In genomic region chr15:10616001-10616400, GRCm38 (mm10) we compare ENCODE assay signal across 30 mouse cellular contexts. TPM values are rescaled to one million over a fixed set of nuclear protein-coding genes. Genes with fewer than 3 reads are reported as not detected.
DNase-seq lines count a peak whose midpoint lies in the region; ATAC-seq and TF ChIP-seq lines count a peak whose summit lies in the region.
"Had no signal": no experiment of that assay in that cellular context is flagged by ENCODE, and none has a peak within 500 bp of the region (broad histone marks: within the 10 kb centered on the region; RNA-seq: fewer than 3 reads in every experiment).

No protein-coding gene starts in this region.

- H3K4me1 ChIP-seq in kidney, embryonic 14.5 days (ENCODE audit: control insufficient read depth, insufficient read depth, low read length), result 0 out of 2 replicates have a peak, but pooled peaks cover 4% of the 10 kb centered on the region
- H3K4me1 ChIP-seq in stomach, embryonic 16.5 days (ENCODE audit: control insufficient read depth, insufficient read depth, low read length), result no peaks in the 10 kb centered on the region
- no peaks in the 10 kb centered on the region for H3K4me1 ChIP-seq in stomach, postnatal 0 days (replicated peaks; ENCODE audit: control insufficient read depth, insufficient read depth)
- H3K4me1 ChIP-seq: forebrain, embryonic 13.5 days; midbrain, embryonic 15.5 days; stomach, embryonic 15.5 days had no signal

- peaks cover 5% of the 10 kb centered on the region for H3K9me3 ChIP-seq in kidney, embryonic 14.5 days (ENCODE audit: control insufficient read depth, low read length)
- no peaks in the 10 kb centered on the region for H3K9me3 ChIP-seq in stomach, embryonic 16.5 days (replicated peaks; ENCODE audit: control insufficient read depth, low read length)
- H3K9me3 ChIP-seq in stomach, postnatal 0 days (ENCODE audit: control insufficient read depth, low read length), result peaks cover 4% of the 10 kb centered on the region; the same call in 1 of the 2 replicates
- H3K9me3 ChIP-seq: forebrain, embryonic 13.5 days; midbrain, embryonic 15.5 days; stomach, embryonic 15.5 days had no signal

- no peak for TF ChIP-seq CTCF in stomach, postnatal 0 days (IDR thresholded peaks at IDR 0.05; ENCODE audit: low read depth)

- no peak overlapping the region for H3K4me2 ChIP-seq in kidney, embryonic 14.5 days (replicated peaks; ENCODE audit: low read depth, low read length)
- H3K4me2 ChIP-seq in stomach, embryonic 16.5 days (ENCODE audit: low read depth, low read length), result no peak overlapping the region
- H3K4me2 ChIP-seq in stomach, postnatal 0 days (replicated peaks; ENCODE audit: low read depth), result no peak overlapping the region
- H3K4me2 ChIP-seq: forebrain, embryonic 13.5 days; midbrain, embryonic 15.5 days; stomach, embryonic 15.5 days had no signal

- DNase-seq in kidney, adult 9 months, result peak; percentile 38
- no peak for DNase-seq in stomach, postnatal 0 days (ENCODE audit: low spot score)
- peak; percentile 52 to 57 for DNase-seq in kidney, postnatal 36 days
- DNase-seq in lung, postnatal 14 days, result peak; percentile 27
- no peak for DNase-seq in embryo, embryonic 10.5 days (ENCODE audit: low spot score)
- DNase-seq: adrenal gland, postnatal 14 days; cerebellum, adult 11 months; embryo, embryonic 11 days; gastrocnemius, postnatal 14 days; heart, adult 18-20 months; layer of hippocampus, adult 9-11 months; left cerebral cortex, postnatal 4 days; right cerebral cortex, postnatal 25 days had no signal

- H3K4me3 ChIP-seq in kidney, embryonic 14.5 days (ENCODE audit: low read length), result no peak overlapping the region
- no peak overlapping the region for H3K4me3 ChIP-seq in stomach, embryonic 16.5 days (replicated peaks; ENCODE audit: low read length)
- no peak overlapping the region for H3K4me3 ChIP-seq in stomach, postnatal 0 days (ENCODE audit: low read depth, low read length)
- H3K4me3 ChIP-seq: erythroblast, embryonic 14.5 days; forebrain, embryonic 13.5 days; left cerebral cortex, adult 2 months; midbrain, embryonic 15.5 days; myocyte; stomach, embryonic 15.5 days had no signal

- ATAC-seq in kidney, embryonic 14.5 days (ENCODE audit: low FRiP score, low TSS enrichment), result no peak
- ATAC-seq in stomach, embryonic 16.5 days (ENCODE audit: insufficient read depth, low FRiP score), result no peak
- ATAC-seq in stomach, postnatal 0 days (ENCODE audit: low FRiP score, low TSS enrichment), result no peak
- no peak for ATAC-seq in cerebellum, adult (ENCODE audit: insufficient number of reproducible peaks, low FRiP score, low TSS enrichment)
- ATAC-seq: forebrain, embryonic 13.5 days; midbrain, embryonic 15.5 days had no signal

- WGBS in kidney, embryonic 14.5 days, result 48% methylated on average over 6 of the region's 6 CpGs
- WGBS in stomach, embryonic 16.5 days, result 58% methylated on average over 6 of the region's 6 CpGs
- 74% methylated on average over 6 of the region's 6 CpGs for WGBS in stomach, postnatal 0 days

- H3K27ac ChIP-seq in kidney, embryonic 14.5 days (ENCODE audit: low read depth, low read length), result no peak overlapping the region
- 0 out of 2 replicates have a peak overlapping the region, but pooled peaks have one; percentile 5 for H3K27ac ChIP-seq in stomach, embryonic 16.5 days (ENCODE audit: low read length)
- no peak overlapping the region for H3K27ac ChIP-seq in stomach, postnatal 0 days (replicated peaks)
- H3K27ac ChIP-seq: forebrain, embryonic 13.5 days; left cerebral cortex, adult 2 months; midbrain, embryonic 15.5 days; stomach, embryonic 15.5 days had no signal

- no peaks in the 10 kb centered on the region for H3K27me3 ChIP-seq in kidney, embryonic 14.5 days (ENCODE audit: control insufficient read depth, insufficient read depth, low read length)
- no peaks in the 10 kb centered on the region for H3K27me3 ChIP-seq in stomach, embryonic 16.5 days (ENCODE audit: control insufficient read depth, insufficient read depth, low read length)
- H3K27me3 ChIP-seq in stomach, postnatal 0 days (ENCODE audit: control insufficient read depth, insufficient read depth, low read length), result no peaks in the 10 kb centered on the region
- H3K27me3 ChIP-seq: CH12.LX; forebrain, embryonic 13.5 days; midbrain, embryonic 15.5 days; stomach, embryonic 15.5 days had no signal

- no peak for TF ChIP-seq EP300 in stomach, postnatal 0 days (optimal IDR thresholded peaks at IDR 0.05)

- H3K36me3 ChIP-seq in kidney, embryonic 14.5 days (ENCODE audit: control insufficient read depth, insufficient read depth, low read length), result peaks cover 4% of the 10 kb centered on the region; the same call in 1 of the 2 replicates
- no peaks in the 10 kb centered on the region for H3K36me3 ChIP-seq in stomach, embryonic 16.5 days (ENCODE audit: control insufficient read depth, insufficient read depth, low read length)
- no peaks in the 10 kb centered on the region for H3K36me3 ChIP-seq in stomach, postnatal 0 days (ENCODE audit: control insufficient read depth, insufficient read depth, low read length)
- H3K36me3 ChIP-seq: midbrain, embryonic 15.5 days had no signal

- H3K9ac ChIP-seq in kidney, embryonic 14.5 days (ENCODE audit: low read depth, low read length), result no peak overlapping the region
- H3K9ac ChIP-seq in stomach, embryonic 16.5 days (ENCODE audit: low read length), result no peak overlapping the region
- no peak overlapping the region for H3K9ac ChIP-seq in stomach, postnatal 0 days (ENCODE audit: low read length)
- H3K9ac ChIP-seq: forebrain, embryonic 13.5 days; midbrain, embryonic 15.5 days; stomach, embryonic 15.5 days had no signal

RNA-seq across cellular contexts. Expression of gene Ttc23l, which starts 57.5 kb away (rescaled TPM):
- polyA plus RNA-seq in kidney, embryonic 14.5 days (2014; fragmentation: Nextera tagmentation; extraction: Ambion mirVana), result not detected in 2 replicates
- polyA plus RNA-seq in stomach, embryonic 16.5 days (2015; fragmentation: Nextera tagmentation; extraction: Ambion mirVana), result not detected in 2 replicates
- polyA plus RNA-seq in stomach, postnatal 0 days (2015; fragmentation: Nextera tagmentation; extraction: Ambion mirVana), result not detected in 2 replicates
- polyA plus RNA-seq: brain, embryonic 14.5 days; erythroblast, embryonic 14.5 days; forebrain, embryonic 13.5 days; frontal cortex, adult 2 months; heart, embryonic 16.5 days; liver, embryonic 16.5 days; midbrain, embryonic 15.5 days; myocyte; neural tube, embryonic 14.5 days; spleen, adult 2 months; stomach, embryonic 15.5 days; thymus, postnatal 0 days had no signal

Comparison
In these comparisons a context has a peak if more than half of its experiments do, and no peak if none do; other contexts are left out.
1. DNase-seq: peak in kidney, adult 9 months (single experiment), kidney, postnatal 36 days (2 of 2) and lung, postnatal 14 days (single experiment); none in stomach, postnatal 0 days (single experiment) and embryo, embryonic 10.5 days (single experiment).